Mouse (Mus musculus) urinary bladder, postnatal 10 days (tissue): ENCODE measurements at regions not wholly inside any gene's neighbourhood (a gene's known extent, or its start where the extent isn't known, plus 50 kb on each side); places are given as distances from the start of the nearest gene placed in this dataset.
"Not testable (repeated sequence)": the region's sequence is repeated elsewhere in the genome, so short reads cannot be mapped to it uniquely, and the experiment has no call there.

ENCODE experiments used
- DNase-seq: peaks from one replicate; pipeline ENCODE4 v3.0.0; 2022; ENCODE audit warnings: low spot score

GRCm38 (mm10) chr1:161621291-161621690 is 126.8 kb downstream of the Tnfsf18 start:
- no peak for DNase-seq

GRCm38 (mm10) chr1:161614091-161614490 is 119.6 kb downstream of the Tnfsf18 start:
- DNase-seq = not testable (repeated sequence)

GRCm38 (mm10) chr1:161613658-161614057 is 119.2 kb downstream of the Tnfsf18 start:
- not testable (repeated sequence) for DNase-seq

- DNase-seq = no peak
These were observed 113.0 kb downstream of the Tnfsf18 start for GRCm38 (mm10) chr1:161607446-161607845.

GRCm38 (mm10) chr1:161602150-161602549 is 107.7 kb downstream of the Tnfsf18 start:
- DNase-seq = no peak

- no peak for DNase-seq
These were observed 106.7 kb downstream of the Tnfsf18 start for GRCm38 (mm10) chr1:161601167-161601566.

- DNase-seq = no peak
These were observed 103.7 kb downstream of the Tnfsf18 start for GRCm38 (mm10) chr1:161598167-161598566.

GRCm38 (mm10) chr1:161576530-161576929 is 82.1 kb downstream of the Tnfsf18 start:
- no peak for DNase-seq

GRCm38 (mm10) chr1:161575939-161576338 is 81.5 kb downstream of the Tnfsf18 start:
- DNase-seq = no peak

GRCm38 (mm10) chr1:161575171-161575570 is 80.7 kb downstream of the Tnfsf18 start:
- no peak for DNase-seq

GRCm38 (mm10) chr1:161570762-161571161 is 76.3 kb downstream of the Tnfsf18 start:
- no peak for DNase-seq

GRCm38 (mm10) chr1:161567826-161568225 is 73.4 kb downstream of the Tnfsf18 start:
- no peak for DNase-seq

GRCm38 (mm10) chr1:161560368-161560767 is 65.9 kb downstream of the Tnfsf18 start:
- no peak for DNase-seq
